Mouse (Mus musculus) stomach, postnatal 0 days (tissue): ENCODE measurements around the gene Slc5a6.

ENCODE experiments used
- CTCF ChIP-seq: IDR thresholded peaks from 2 replicates; pipeline ENCODE4 v1.5.1; 2016; ENCODE audit warnings: antibody characterized with exemption, low read depth, mild to moderate bottlenecking, moderate library complexity
- EP300 ChIP-seq: optimal IDR thresholded peaks from 2 replicates; pipeline ENCODE3; 2016; ENCODE audit warnings: antibody characterized with exemption

DNA sequence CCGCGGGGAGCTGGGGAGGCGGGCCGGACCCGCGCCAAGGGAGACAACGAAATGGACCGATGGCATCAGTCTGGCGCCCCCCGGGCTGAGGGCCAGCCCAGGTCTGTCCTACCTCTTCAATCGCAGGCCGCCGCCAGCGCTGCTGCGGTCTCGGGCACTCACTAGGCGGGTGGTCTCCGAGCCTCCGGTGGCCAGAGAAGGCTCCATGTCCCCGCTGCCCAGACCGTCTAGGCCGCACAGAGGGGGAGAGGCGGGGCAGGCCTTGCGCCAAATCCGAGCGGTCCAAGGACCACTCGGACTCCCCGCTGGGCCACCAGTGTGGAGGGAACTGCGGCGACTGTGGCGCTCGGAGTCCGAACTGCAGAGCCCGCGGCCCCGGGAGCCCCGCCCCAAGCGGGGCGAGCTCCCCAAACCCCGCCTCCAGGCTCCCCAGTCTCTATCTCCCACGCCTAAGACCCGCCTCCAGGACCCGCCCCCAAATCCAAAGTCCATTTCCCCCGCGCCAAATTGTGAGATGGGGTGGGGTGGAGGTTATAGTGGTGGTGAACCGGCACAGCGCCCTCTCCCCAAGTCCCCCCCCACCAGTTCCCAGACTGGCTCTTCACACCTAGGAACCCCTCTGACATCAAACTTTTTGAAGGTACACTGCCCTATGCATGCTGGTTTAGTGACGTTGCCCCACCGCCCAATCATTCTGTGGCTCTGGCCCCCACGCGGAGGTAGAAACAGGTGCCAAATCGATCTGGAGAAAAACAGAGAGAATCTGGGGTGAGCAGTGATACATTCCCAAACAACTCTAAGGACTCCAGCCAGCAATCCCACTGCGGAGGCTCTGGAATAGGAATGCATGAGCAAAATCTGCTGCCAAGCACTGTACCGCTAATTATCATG, 44.7 kb upstream of the Slc5a6 start:
- no peak for TF ChIP-seq CTCF
- no peak for TF ChIP-seq EP300
